Mouse (Mus musculus) myocyte (in vitro differentiated cells): Measurements from ENCODE around the gene Zbed4.

Source experiments
- CEBPB ChIP-seq: IDR thresholded peaks from 2 replicates; pipeline ENCODE4 v1.6.1; 2011; ENCODE audit warnings: mild to moderate bottlenecking, moderate library complexity; ENCODE audit not compliant: poor library complexity, insufficient read depth, severe bottlenecking
- E2F4 ChIP-seq: IDR thresholded peaks from one replicate; pipeline ENCODE4 v1.6.1; 2011; ENCODE audit warnings: mild to moderate bottlenecking, control low read depth, moderate library complexity; ENCODE audit not compliant: insufficient read depth
- MAX ChIP-seq: IDR thresholded peaks from one replicate; pipeline ENCODE4 v1.6.1; 2011; ENCODE audit warnings: low read depth, mild to moderate bottlenecking, control low read depth
- MYOG ChIP-seq, 3 experiments: IDR thresholded peaks; one replicate each; pipeline ENCODE4 v1.6.1; 2011; ENCODE audit warnings: control low read depth in 2 of 3, low read depth in 2 of 3, mild to moderate bottlenecking in 2 of 3; ENCODE audit not compliant: insufficient read length in 2 of 3, control insufficient read depth in 1 of 3, insufficient read depth in 1 of 3
- POLR2A ChIP-seq: IDR thresholded peaks from one replicate; pipeline ENCODE4 v1.6.1; 2011; ENCODE audit warnings: low read depth, mild to moderate bottlenecking, control low read depth, moderate library complexity; ENCODE audit not compliant: insufficient read length
- POLR2AphosphoS2 ChIP-seq: IDR thresholded peaks from one replicate; pipeline ENCODE4 v1.6.1; 2011; ENCODE audit warnings: low read depth, control low read depth; ENCODE audit not compliant: insufficient read length
- REST ChIP-seq: IDR thresholded peaks from one replicate; pipeline ENCODE4 v1.6.1; 2011; ENCODE audit warnings: mild to moderate bottlenecking, control low read depth, moderate library complexity; ENCODE audit not compliant: insufficient read depth, insufficient read length
- SRF ChIP-seq: IDR thresholded peaks from one replicate; pipeline ENCODE4 v1.6.1; 2011; ENCODE audit warnings: low read depth; ENCODE audit not compliant: control insufficient read depth, insufficient read length
- TCF12 ChIP-seq: IDR thresholded peaks from one replicate; pipeline ENCODE4 v1.6.1; 2011; ENCODE audit warnings: mild to moderate bottlenecking, control low read depth; ENCODE audit not compliant: poor library complexity, insufficient read depth, severe bottlenecking
- TCF3 ChIP-seq: IDR thresholded peaks from one replicate; pipeline ENCODE4 v1.6.1; 2011; ENCODE audit warnings: low read depth, control low read depth; ENCODE audit not compliant: insufficient read length
- USF1 ChIP-seq: IDR thresholded peaks from one replicate; pipeline ENCODE4 v1.6.1; 2011; ENCODE audit warnings: low read depth, mild to moderate bottlenecking, control low read depth, moderate library complexity

GRCm38 (mm10) chr15:88702501-88702900 lies 49.0 kb upstream of the Zbed4 start:
- no peak for TF ChIP-seq POLR2A
- TF ChIP-seq USF1, result no peak
- TF ChIP-seq CEBPB, result no peak
- TF ChIP-seq POLR2AphosphoS2, result no peak
- no peak for TF ChIP-seq REST
- TF ChIP-seq E2F4, result no peak
- TF ChIP-seq SRF, result no peak
- no peak for TF ChIP-seq MYOG (IDR thresholded peaks at IDR 0.05; ENCODE audit: control insufficient read depth in 1 of 3, insufficient read depth in 1 of 3, insufficient read length in 2 of 3, low read depth in 2 of 3)
- no peak for TF ChIP-seq TCF12
- TF ChIP-seq MAX, result no peak
- TF ChIP-seq TCF3, result no peak
